Mouse (Mus musculus) gastrocnemius, adult 18-20 months (tissue): ENCODE measurements at regions not wholly inside any gene's neighbourhood (a gene's known extent, or its start where the extent isn't known, plus 50 kb on each side); places are given as distances from the start of the nearest gene placed in this dataset.

Experiments
- DNase-seq: peaks from one replicate; pipeline ENCODE4 v3.0.0; 2021; ENCODE audit warnings: low spot score

DNA sequence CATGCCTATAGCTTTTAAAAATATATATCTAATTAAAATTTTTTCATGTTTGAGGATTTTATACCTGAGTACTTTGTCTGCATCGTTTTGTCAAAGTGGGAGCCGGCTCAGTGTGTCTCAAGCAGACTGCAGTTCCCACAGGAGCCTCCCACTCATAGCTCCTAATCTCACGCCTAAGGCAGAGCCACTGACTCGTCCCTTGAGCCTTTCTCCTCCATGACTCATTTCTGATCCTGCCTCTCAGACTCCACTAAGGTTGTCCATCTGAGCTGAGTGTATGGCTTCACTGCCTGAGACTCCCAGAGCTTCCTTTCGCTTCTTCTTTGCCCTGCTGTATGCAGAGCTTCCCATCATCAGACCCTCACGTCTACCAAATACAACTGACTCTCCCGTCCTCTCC is 98.8 kb downstream of the Efnb2 start:
- no peak for DNase-seq

DNA sequence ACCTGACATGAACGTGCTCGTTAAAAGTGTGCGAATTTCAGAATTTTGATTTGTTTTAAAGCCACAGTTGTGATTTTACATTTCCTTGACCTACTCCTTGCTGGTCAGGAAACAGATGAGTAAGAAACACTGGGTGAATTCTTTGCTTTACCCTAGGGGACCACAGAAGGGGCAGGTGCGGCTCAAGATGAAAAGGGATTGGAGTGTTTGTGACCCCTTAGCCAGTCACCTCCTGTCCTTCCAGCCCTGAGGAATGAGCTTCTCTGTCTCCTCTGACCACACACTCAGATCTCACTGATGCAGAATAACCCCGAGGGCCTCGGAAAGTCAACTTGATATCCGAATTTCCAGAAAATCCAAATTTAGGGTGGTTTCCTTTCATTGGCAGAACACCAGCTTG is 103.0 kb downstream of the Efnb2 start:
- no peak for DNase-seq

DNA sequence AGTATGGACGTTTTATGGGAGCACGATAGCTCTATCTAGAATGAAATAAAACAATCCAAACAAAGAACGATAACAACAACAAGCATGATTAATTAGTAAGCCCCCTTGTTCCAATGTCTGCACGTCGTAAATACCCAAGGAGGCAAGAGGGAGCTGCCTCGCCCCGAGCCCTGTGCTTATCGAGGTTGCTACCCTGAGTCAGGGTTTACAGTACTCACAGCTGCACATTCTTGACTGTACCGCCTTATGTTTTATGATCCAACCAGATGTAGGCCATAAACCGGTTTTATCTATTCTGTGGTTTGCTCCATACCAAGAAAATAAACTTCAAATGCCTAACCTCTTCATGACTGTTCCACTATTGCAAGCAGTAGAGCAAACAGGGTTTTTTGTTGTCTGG is 104.9 kb downstream of the Efnb2 start:
- DNase-seq: no peak

GRCm38 (mm10) chr8:8554691-8555090 is 106.4 kb downstream of the Efnb2 start:
- no peak for DNase-seq

GRCm38 (mm10) chr8:8552779-8553178 is 108.3 kb downstream of the Efnb2 start:
- DNase-seq: no peak

- DNase-seq: no peak
Observed at GRCm38 (mm10) chr8:8536626-8537025, 124.4 kb downstream of the Efnb2 start.

GRCm38 (mm10) chr8:8534787-8535186 is 126.3 kb downstream of the Efnb2 start:
- no peak for DNase-seq

- no peak for DNase-seq
Observed at GRCm38 (mm10) chr8:8532907-8533306, 128.1 kb downstream of the Efnb2 start.

DNA sequence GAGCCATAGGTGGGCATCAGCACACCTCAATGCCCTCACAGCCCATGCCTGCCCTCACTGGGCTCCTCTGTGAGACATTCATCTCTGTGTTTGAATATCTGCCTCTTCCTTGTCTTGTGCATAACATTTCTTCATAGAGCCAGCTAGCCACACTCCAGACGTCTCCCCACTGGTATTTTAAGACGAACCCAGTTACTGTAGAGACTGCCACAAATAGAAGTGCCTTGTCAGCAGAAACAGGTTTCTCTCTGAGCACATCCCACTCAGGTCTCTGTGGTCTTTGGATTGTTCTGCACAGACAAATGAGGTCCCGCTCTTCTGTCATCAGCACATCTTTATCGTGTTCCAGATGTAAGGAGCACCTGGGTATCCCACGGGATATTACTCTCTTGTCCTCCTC is 130.5 kb downstream of the Efnb2 start:
- no peak for DNase-seq

GRCm38 (mm10) chr8:8521532-8521931 is 139.5 kb downstream of the Efnb2 start:
- no peak for DNase-seq

DNA sequence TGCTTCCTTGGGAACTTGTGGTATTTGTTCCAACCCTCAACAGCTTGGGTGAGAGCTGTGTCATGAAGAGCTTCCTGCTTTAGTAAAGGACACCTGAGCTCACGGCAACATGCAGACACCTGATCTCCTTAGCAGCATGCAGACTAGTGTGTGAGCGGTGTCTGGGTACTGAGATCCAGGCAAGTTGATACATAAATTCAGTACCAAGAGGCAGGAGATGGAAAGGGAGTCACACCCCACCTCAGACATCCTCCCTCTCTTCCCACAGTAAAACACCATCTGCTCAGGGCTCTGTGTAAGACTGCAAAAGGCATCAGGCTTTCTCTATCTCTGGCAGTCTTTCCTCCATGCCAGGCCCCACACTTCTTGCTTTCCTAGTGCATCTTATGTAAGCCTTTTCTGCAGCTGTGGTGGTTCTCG is 141.3 kb downstream of the Efnb2 start:
- no peak for DNase-seq

DNA sequence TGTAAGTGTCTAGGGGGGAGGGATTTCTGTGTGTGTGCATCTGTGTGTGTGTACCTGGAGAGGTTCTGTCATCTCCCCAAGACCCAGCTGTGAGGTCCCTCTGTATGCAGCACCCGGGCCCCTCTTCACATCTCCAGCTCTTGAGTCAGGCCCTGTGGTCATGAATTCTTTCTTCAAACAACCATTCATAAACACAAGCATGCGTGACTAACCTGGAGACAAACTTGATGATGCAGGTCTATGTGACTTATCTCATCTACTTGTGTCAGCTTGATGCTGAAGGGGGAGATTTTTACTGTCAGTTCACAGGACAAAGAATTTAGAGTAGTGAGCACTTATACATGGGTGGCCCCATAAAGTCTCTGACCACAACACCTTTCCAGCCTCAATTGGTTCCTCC is 143.4 kb downstream of the Efnb2 start:
- DNase-seq: no peak

DNA sequence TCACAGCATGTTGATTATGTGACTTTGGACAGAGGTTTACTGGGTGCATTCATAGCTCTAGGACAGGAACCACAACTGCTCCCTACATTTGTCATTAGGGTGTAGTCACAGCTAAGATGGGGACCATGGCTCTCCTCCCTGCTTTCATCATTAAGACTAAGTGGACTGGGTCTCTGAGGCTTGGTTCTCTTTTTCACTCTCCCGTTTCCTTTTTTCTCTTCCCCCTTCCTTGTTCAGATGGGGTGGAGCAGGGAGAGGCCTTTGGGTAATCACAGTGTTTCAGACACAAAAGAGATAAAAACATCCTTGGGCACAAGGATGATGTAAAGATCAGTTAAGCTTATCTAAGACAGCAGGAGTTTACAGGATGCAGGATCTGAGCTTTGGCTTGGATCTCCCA is 144.8 kb downstream of the Efnb2 start:
- no peak for DNase-seq

DNA sequence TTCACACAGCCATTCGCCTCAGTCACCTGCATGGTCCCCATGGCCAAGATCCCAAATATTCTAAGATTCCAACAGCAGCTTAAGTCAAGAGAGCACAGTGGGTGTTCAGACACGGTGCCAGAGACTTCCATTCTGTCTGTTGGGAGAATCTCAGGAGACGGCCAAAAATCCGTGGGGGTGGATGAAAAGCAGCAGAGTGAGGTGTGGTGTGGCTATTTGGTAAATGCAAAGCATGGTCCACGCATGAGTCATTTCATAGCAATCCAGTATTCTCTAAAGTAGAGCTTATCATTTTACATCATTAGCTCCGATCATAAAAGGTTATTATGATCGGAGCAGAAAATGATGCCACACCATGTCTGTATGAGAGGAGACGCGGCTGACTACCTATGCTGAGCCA is 161.1 kb downstream of the Efnb2 start:
- no peak for DNase-seq

- no peak for DNase-seq
Observed at GRCm38 (mm10) chr8:8498753-8499152, 162.3 kb downstream of the Efnb2 start.

- no peak for DNase-seq
Observed at GRCm38 (mm10) chr8:8495472-8495871, 165.6 kb downstream of the Efnb2 start.

GRCm38 (mm10) chr8:8494281-8494680 is 166.8 kb downstream of the Efnb2 start:
- no peak for DNase-seq

GRCm38 (mm10) chr8:8491908-8492307 is 169.1 kb downstream of the Efnb2 start:
- DNase-seq: no peak

DNA sequence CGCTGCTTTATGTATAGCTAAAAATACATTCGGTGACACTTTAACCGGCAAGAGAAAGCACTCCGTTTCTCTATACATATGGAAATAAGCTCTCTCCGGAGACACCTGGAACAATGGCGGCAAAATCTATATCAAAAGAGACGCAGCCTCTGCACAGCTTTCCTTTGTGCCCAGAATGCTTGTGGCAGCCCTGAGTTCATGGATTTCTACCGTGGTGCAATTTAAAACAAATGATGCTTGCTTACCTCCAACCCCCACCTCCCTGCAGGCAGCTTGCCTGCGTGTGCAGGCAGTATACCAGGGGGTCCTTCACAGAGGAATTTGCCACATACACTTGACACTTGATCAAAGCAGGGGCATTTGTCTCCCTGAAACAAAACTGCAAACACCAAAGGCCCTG is 171.3 kb downstream of the Efnb2 start:
- DNase-seq: no peak

GRCm38 (mm10) chr8:8488695-8489571 is 172.1 kb downstream of the Efnb2 start:
- peak; percentile 23 for DNase-seq

- DNase-seq: no peak
Observed at GRCm38 (mm10) chr8:8488191-8488694, 172.8 kb downstream of the Efnb2 start.

- DNase-seq: no peak
Observed at GRCm38 (mm10) chr8:8487706-8488105, 173.3 kb downstream of the Efnb2 start.

- no peak for DNase-seq
Observed at GRCm38 (mm10) chr8:8486866-8487265, 174.2 kb downstream of the Efnb2 start.
